Mouse (Mus musculus) kidney, embryonic 14.5 days (tissue): ENCODE results near the gene Edem2. TPM values are rescaled to one million over a fixed set of nuclear protein-coding genes. Genes with fewer than 3 reads are reported as not detected.

ENCODE experiments used
- ATAC-seq: fragments of 200-750 bp; cut with Nextera tagmentation; 2 replicates; pipeline ENCODE4 v1.8.0; 2017; ENCODE audit warnings: moderate number of reproducible peaks, mild to moderate bottlenecking, moderate TSS enrichment, moderate library complexity; ENCODE audit not compliant: low FRiP score, low TSS enrichment
- H3K27ac ChIP-seq: fragments of 300-500 bp; sonication (generic); 2 replicates; pipeline ENCODE4 v1.5.1; 2014; ENCODE audit warnings: low read depth, mild to moderate bottlenecking, low read length, moderate library complexity, mixed read lengths
- H3K27me3 ChIP-seq: fragments of 300-500 bp; sonication (generic); 2 replicates; pipeline ENCODE4 v1.6.1; 2014; ENCODE audit warnings: mild to moderate bottlenecking, low read length; ENCODE audit not compliant: control insufficient read depth, insufficient read depth
- H3K36me3 ChIP-seq: fragments of 300-500 bp; sonication (generic); 2 replicates; pipeline ENCODE4 v1.6.1; 2014; ENCODE audit warnings: low read length, mixed read lengths; ENCODE audit not compliant: control insufficient read depth, insufficient read depth
- H3K4me1 ChIP-seq: fragments of 300-500 bp; sonication (generic); 2 replicates; pipeline ENCODE4 v1.6.1; 2014; ENCODE audit warnings: low read length, mixed read lengths; ENCODE audit not compliant: control insufficient read depth, insufficient read depth
- H3K4me2 ChIP-seq: fragments of 300-500 bp; sonication (generic); replicated peaks from 2 replicates; pipeline ENCODE4 v1.6.1; 2014; ENCODE audit warnings: low read depth, mild to moderate bottlenecking, low read length
- H3K4me3 ChIP-seq: fragments of 300-500 bp; sonication (generic); 2 replicates; pipeline ENCODE4 v1.5.1; 2014; ENCODE audit warnings: mild to moderate bottlenecking, low read length
- H3K9ac ChIP-seq: fragments of 300-500 bp; sonication (generic); 2 replicates; pipeline ENCODE4 v1.6.1; 2014; ENCODE audit warnings: low read depth, mild to moderate bottlenecking, low read length, moderate library complexity
- H3K9me3 ChIP-seq: fragments of 300-500 bp; sonication (generic); 2 replicates; pipeline ENCODE4 v1.6.1; 2016; ENCODE audit warnings: low read length; ENCODE audit not compliant: control insufficient read depth
- WGBS: fragments of 180-500 bp; shearing (Covaris S2); extraction: QIAGEN DNeasy Blood & Tissue Kit; methylation state at CpG from one replicate; pipeline ENCODE4 v1.1.7; 2014; 5-methylcytosine and 5-hydroxymethylcytosine counted together
- polyA plus RNA-seq: library from polyadenylated mRNA; unstranded; fragments of >200 nt; fragmentation: Nextera tagmentation; extraction: Ambion mirVana; gene quantifications from 2 replicates; pipeline ENCODE4 v1.2.1, GENCODE M21; 2014

Edem2 gene
- polyA plus RNA-seq, 1 experiment from 2014 or later: 36.0 TPM

- Histone ChIP-seq H3K9me3 (no peaks in the 10 kb centered on the region), H3K9ac (no peak overlapping the region), H3K36me3 (peaks cover 41% of the 10 kb centered on the region), H3K4me1 (no peaks in the 10 kb centered on the region), H3K4me3 (no peak overlapping the region), H3K4me2 (no peak overlapping the region), H3K27me3 (no peaks in the 10 kb centered on the region), H3K27ac (no peak overlapping the region)
- ATAC-seq: no peak
- WGBS: 93% methylated on average over 4 of the region's 4 CpGs
These were observed 58.0 kb downstream of the Edem2 start for GRCm38 (mm10) chr2:155671236-155671635.

DNA sequence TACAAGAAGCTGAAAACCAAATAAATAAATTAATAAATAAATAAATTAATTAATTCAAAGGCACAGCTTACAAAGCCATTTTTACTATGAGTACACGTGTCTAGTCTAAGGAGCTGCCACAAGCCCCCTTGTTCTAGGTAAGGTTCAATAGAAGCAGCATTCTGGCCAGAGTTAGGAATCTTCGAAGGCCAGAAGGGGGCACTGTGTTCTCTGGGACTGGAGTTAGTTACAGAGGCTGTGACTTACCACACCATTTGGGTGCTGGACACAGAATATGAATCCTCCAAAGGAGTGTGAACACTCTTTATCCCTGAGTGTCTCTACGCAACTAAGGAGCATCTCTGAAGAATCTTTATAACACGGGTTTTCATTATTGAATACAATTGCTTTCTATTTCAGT lies 60.8 kb downstream of the Edem2 start:
- Histone ChIP-seq H3K4me1 (no peaks in the 10 kb centered on the region), H3K9ac (no peak overlapping the region), H3K27me3 (no peaks in the 10 kb centered on the region), H3K4me2 (no peak overlapping the region), H3K4me3 (no peak overlapping the region), H3K9me3 (no peaks in the 10 kb centered on the region), H3K27ac (no peak overlapping the region), H3K36me3 (peaks cover 69% of the 10 kb centered on the region)
- WGBS: 86% methylated on average over 4 of the region's 4 CpGs
- no peak for ATAC-seq

DNA sequence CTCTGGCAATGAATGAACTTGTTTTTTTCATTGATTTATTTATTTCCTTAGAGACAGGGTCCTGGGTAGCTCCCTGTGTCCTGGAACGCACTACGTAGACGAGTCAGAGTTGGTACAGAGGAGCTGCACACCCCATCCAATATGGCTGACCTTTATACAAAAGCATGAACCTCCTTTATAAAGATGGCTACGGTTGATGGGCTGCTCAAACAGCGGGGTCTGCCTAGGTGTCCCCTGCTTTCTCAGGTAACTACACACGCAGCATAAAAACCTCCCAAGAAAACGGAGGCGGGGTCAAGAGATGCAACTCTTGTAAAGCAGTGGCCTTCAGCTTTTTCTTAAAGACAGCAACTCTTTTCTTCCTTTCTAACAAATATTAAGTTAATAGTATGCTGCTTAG lies 61.4 kb downstream of the Edem2 start:
- H3K4me1 ChIP-seq: no peaks in the 10 kb centered on the region
- ATAC-seq: no peak
- 94% methylated on average over 8 of the region's 8 CpGs for WGBS

GRCm38 (mm10) chr2:155663910-155664460 lies 65.3 kb downstream of the Edem2 start:
- H3K27me3 ChIP-seq: no peaks in the 10 kb centered on the region
- H3K9ac ChIP-seq: no peak overlapping the region
- no peaks in the 10 kb centered on the region for H3K4me1 ChIP-seq
- peaks cover 65% of the 10 kb centered on the region for H3K36me3 ChIP-seq
- WGBS: 83% methylated on average over 6 of the region's 6 CpGs
- H3K9me3 ChIP-seq: no peaks in the 10 kb centered on the region
- no peak overlapping the region for H3K27ac ChIP-seq
- H3K4me3 ChIP-seq: no peak overlapping the region
- no peak for ATAC-seq
- H3K4me2 ChIP-seq: no peak overlapping the region

More for the DNA sequence above, 61.4 kb downstream of the Edem2 start:
- Histone ChIP-seq H3K36me3 (peaks cover 71% of the 10 kb centered on the region), H3K27ac (no peak overlapping the region), H3K9ac (no peak overlapping the region), H3K27me3 (no peaks in the 10 kb centered on the region), H3K4me2 (no peak overlapping the region), H3K4me3 (no peak overlapping the region), H3K9me3 (no peaks in the 10 kb centered on the region)

DNA sequence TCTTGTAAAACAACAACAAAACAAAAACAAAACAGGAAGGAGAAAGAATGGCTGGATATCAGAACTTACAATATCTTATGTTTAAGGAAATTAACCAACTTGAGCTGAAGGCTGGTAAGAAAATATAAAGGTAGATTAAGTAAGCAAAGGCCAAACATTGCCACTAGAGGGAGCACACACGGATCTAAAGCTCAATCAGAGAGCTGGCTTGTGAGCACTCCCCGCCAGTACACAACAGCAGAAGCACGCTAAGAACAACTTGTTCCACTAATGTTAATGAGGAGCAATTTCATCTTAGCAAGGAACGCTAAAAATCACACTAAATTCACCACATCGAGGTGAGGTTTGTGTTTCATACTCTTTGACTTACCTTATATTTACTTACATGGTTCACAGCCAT lies 66.2 kb downstream of the Edem2 start:
- H3K9ac ChIP-seq: no peak overlapping the region
- no peak overlapping the region for H3K27ac ChIP-seq
- H3K4me1 ChIP-seq: no peaks in the 10 kb centered on the region
- H3K4me3 ChIP-seq: no peak overlapping the region
- H3K9me3 ChIP-seq: no peaks in the 10 kb centered on the region
- WGBS: 28% methylated on average over 5 of the region's 5 CpGs
- H3K4me2 ChIP-seq: no peak overlapping the region
- peaks cover 64% of the 10 kb centered on the region for H3K36me3 ChIP-seq
- ATAC-seq: no peak
- no peaks in the 10 kb centered on the region for H3K27me3 ChIP-seq

- 97% methylated on average over 5 of the region's 5 CpGs for WGBS
- H3K36me3 ChIP-seq: peaks cover 67% of the 10 kb centered on the region
These were observed 66.9 kb downstream of the Edem2 start for GRCm38 (mm10) chr2:155662390-155662789.

DNA sequence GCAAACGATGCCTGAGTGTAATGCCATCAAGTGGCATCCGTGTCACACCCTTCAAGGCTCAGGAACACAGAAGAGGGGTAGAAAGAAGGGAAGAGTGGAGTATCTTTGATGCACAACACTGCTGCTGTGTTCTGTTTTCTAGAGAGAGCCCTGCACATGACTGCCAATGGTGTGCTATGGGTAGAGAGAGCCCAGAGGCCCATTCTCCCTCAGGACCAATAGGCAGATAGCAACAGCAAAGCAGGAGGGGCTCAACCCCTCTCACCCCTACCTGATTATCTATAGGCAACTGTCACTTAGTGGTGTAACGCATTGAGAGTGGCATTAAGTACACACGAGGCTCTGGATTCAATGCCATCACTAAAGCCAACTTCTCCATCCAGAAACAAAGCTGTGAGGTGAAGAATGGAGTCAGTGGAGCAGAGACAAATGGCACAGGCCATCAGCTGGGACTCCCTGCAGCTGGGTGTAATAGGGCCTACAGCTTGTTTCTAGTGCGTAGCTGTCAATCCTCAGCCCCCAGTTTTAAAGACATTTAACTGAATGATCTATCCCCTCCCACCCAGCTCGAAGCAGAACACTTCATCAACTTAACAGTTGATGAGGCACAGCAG lies 73.4 kb downstream of the Edem2 start:
- WGBS: 83% methylated on average over 6 of the region's 6 CpGs

More at GRCm38 (mm10) chr2:155662390-155662789, 66.9 kb downstream of the Edem2 start:
- H3K4me1 ChIP-seq: no peaks in the 10 kb centered on the region
- H3K27me3 ChIP-seq: no peaks in the 10 kb centered on the region
- no peak overlapping the region for H3K27ac ChIP-seq
- no peaks in the 10 kb centered on the region for H3K9me3 ChIP-seq
- H3K9ac ChIP-seq: no peak overlapping the region
- no peak overlapping the region for H3K4me2 ChIP-seq
- ATAC-seq: no peak
- no peak overlapping the region for H3K4me3 ChIP-seq

GRCm38 (mm10) chr2:155652618-155653017 lies 76.7 kb downstream of the Edem2 start:
- no peak overlapping the region for H3K4me3 ChIP-seq
- no peaks in the 10 kb centered on the region for H3K27me3 ChIP-seq
- H3K4me1 ChIP-seq: no peaks in the 10 kb centered on the region
- H3K27ac ChIP-seq: no peak overlapping the region
- H3K4me2 ChIP-seq: no peak overlapping the region
- H3K9me3 ChIP-seq: no peaks in the 10 kb centered on the region
- WGBS: 94% methylated on average over 5 of the region's 5 CpGs
- peaks cover 81% of the 10 kb centered on the region for H3K36me3 ChIP-seq
- H3K9ac ChIP-seq: no peak overlapping the region
- no peak for ATAC-seq

More for the DNA sequence above, 73.4 kb downstream of the Edem2 start:
- no peak for ATAC-seq
- H3K9me3 ChIP-seq: no peaks in the 10 kb centered on the region
- H3K36me3 ChIP-seq: peaks cover 74% of the 10 kb centered on the region
- H3K4me2 ChIP-seq: no peak overlapping the region
- H3K27me3 ChIP-seq: no peaks in the 10 kb centered on the region
- no peak overlapping the region for H3K4me3 ChIP-seq
- H3K27ac ChIP-seq: no peak overlapping the region
- no peaks in the 10 kb centered on the region for H3K4me1 ChIP-seq
- H3K9ac ChIP-seq: no peak overlapping the region
